Mouse (Mus musculus) ES-Bruce4 (cell line): ENCODE data around the gene Clec16a. TPM values are rescaled to one million over a fixed set of nuclear protein-coding genes. Genes with fewer than 3 reads are reported as not detected.
A peak's percentile ranks its signal among the peaks of the same experiment; 100 is the strongest.

ENCODE experiments used
- H3K27ac ChIP-seq: 2 replicates; pipeline ENCODE4 v1.5.1; 2012; ENCODE audit warnings: low read length, inconsistent platforms; ENCODE audit not compliant: insufficient read depth
- H3K27me3 ChIP-seq: 2 replicates; pipeline ENCODE4 v1.6.1; 2012; ENCODE audit warnings: mild to moderate bottlenecking, low read length, inconsistent platforms; ENCODE audit not compliant: control insufficient read depth, poor library complexity, insufficient read depth, severe bottlenecking
- H3K36me3 ChIP-seq: 2 replicates; pipeline ENCODE4 v1.6.1; 2012; ENCODE audit warnings: inconsistent platforms, mild to moderate bottlenecking, low read length, moderate library complexity; ENCODE audit not compliant: control insufficient read depth, poor library complexity, insufficient read depth, severe bottlenecking
- H3K4me1 ChIP-seq: one replicate; pipeline ENCODE4 v1.8.1; 2011; ENCODE audit warnings: low read length; ENCODE audit not compliant: control insufficient read depth, insufficient read depth
- H3K4me3 ChIP-seq: 2 replicates; pipeline ENCODE4 v1.5.1; 2011; ENCODE audit warnings: low read depth, mild to moderate bottlenecking, low read length
- H3K9ac ChIP-seq: 2 replicates; pipeline ENCODE4 v1.6.1; 2012; ENCODE audit warnings: low read depth, mild to moderate bottlenecking, inconsistent platforms; ENCODE audit not compliant: poor library complexity, severe bottlenecking
- H3K9me3 ChIP-seq: replicated peaks from 2 replicates; pipeline ENCODE4 v1.6.1; 2012; ENCODE audit warnings: mild to moderate bottlenecking, low read length, inconsistent platforms; ENCODE audit not compliant: control insufficient read depth, poor library complexity, insufficient read depth, severe bottlenecking
- CTCF ChIP-seq: IDR thresholded peaks from one replicate; pipeline ENCODE4 v1.8.1; 2011; ENCODE audit warnings: low read depth, low read length
- EP300 ChIP-seq: IDR thresholded peaks from 2 replicates; pipeline ENCODE4 v1.6.1; 2011; ENCODE audit warnings: low read depth, low read length; ENCODE audit not compliant: insufficient read depth
- POLR2A ChIP-seq: IDR thresholded peaks from one replicate; pipeline ENCODE4 v1.8.1; 2011; ENCODE audit warnings: low read length; ENCODE audit not compliant: insufficient read depth
- polyA plus RNA-seq: library from polyadenylated mRNA; stranded (reverse); fragments of >200 nt; gene quantifications from 2 replicates; pipeline ENCODE4 v1.2.4, GENCODE M21; 2011; ENCODE audit warnings: low read depth; ENCODE audit not compliant: missing spikeins, insufficient read depth, insufficient read length

Clec16a gene
- polyA plus RNA-seq, 1 experiment = 9.5 TPM

- Histone ChIP-seq H3K27ac (no peak overlapping the region), H3K4me3 (no peak overlapping the region), H3K9me3 (no peaks in the 10 kb centered on the region)
Measured at GRCm38 (mm10) chr16:10781862-10782371, 236.8 kb downstream of the Clec16a start.

GRCm38 (mm10) chr16:10782377-10783151 lies 237.4 kb downstream of the Clec16a start:
- Histone ChIP-seq H3K27me3 (no peaks in the 10 kb centered on the region; the same call in 1 of the 2 replicates), H3K4me3 (no peak overlapping the region), H3K4me1 (peaks cover 1% of the 10 kb centered on the region), H3K27ac (no peak overlapping the region), H3K9me3 (no peaks in the 10 kb centered on the region), H3K9ac (no peak overlapping the region), H3K36me3 (no peaks in the 10 kb centered on the region)
- TF ChIP-seq POLR2A = no peak
- no peak for TF ChIP-seq CTCF
- no peak for TF ChIP-seq EP300

More at GRCm38 (mm10) chr16:10781862-10782371, 236.8 kb downstream of the Clec16a start:
- H3K27me3 ChIP-seq = no peaks in the 10 kb centered on the region; the same call in 1 of the 2 replicates
- H3K9ac ChIP-seq = no peak overlapping the region
- no peaks in the 10 kb centered on the region for H3K36me3 ChIP-seq
- TF ChIP-seq CTCF = no peak
- TF ChIP-seq EP300 = no peak
- no peak for TF ChIP-seq POLR2A
- H3K4me1 ChIP-seq = no peaks in the 10 kb centered on the region

DNA sequence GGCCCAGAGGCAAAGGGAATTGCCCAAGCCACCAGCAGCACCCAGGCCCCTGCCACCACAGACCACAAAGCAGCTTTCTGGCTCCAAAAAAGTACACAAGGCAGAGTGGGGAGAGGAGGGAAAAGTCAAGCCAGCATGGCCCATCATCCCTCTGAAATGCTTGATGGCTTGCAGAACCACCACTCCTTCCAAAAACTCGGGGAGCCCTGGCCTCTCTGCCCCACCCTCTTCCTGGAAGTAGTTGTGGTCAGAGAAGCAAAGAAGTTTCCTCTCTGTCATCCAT lies 238.0 kb downstream of the Clec16a start:
- Histone ChIP-seq H3K4me1 (peaks cover 1% of the 10 kb centered on the region), H3K36me3 (no peaks in the 10 kb centered on the region), H3K9ac (no peak overlapping the region), H3K27ac (no peak overlapping the region), H3K4me3 (no peak overlapping the region), H3K27me3 (no peaks in the 10 kb centered on the region; the same call in 1 of the 2 replicates), H3K9me3 (no peaks in the 10 kb centered on the region)
- no peak for TF ChIP-seq CTCF
- TF ChIP-seq POLR2A = no peak
- no peak for TF ChIP-seq EP300

- H3K4me3 ChIP-seq = no peak overlapping the region
Measured at GRCm38 (mm10) chr16:10783451-10783850, 238.3 kb downstream of the Clec16a start.

DNA sequence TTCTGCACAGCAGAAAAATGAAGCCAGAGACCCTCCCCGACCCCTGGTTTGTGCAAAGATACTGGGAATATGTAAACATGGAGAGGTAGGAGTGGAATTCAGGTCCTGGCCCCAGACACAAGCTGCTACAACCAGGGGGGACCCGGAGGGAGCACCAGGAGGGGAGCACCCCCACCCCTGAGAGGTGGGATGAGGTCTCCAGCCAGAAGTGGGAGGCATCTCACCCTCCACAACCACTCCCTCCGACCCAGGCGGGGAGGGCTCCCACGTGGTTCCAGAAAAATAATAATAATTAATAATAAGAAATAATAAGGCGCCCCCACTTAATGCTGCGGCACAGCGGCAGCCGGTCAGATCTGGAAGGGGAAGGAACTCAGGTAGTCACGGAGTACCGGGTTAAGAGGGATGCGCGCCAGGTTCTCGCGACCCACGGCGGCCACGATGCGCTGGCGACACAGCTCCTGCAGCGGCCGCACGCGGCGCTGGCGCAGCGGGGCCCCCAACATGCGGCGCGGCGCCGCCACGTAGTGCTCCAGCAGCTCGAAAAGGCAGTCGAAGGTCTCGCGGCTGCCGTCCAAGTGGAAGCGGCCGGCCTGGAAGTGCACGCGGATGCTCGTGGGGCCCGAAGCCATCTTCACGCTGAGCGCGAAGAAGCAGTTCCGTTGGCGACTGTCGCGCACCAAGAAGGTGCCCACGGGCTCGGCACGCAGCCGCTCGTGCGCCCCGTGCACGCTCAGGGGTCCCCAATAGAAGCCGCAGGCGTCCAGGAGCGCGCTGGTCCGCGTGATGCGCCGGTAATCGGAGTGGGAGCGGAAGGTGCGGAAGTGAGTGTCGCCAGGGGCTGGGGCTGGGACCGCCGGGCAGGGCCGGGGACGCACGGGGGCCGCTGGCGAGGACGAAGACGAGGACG lies 239.0 kb downstream of the Clec16a start:
- H3K4me1 ChIP-seq = peaks cover 1% of the 10 kb centered on the region
- no peaks in the 10 kb centered on the region for H3K36me3 ChIP-seq

More at GRCm38 (mm10) chr16:10783451-10783850, 238.3 kb downstream of the Clec16a start:
- Histone ChIP-seq H3K36me3 (no peaks in the 10 kb centered on the region), H3K4me1 (peaks cover 1% of the 10 kb centered on the region), H3K27me3 (no peaks in the 10 kb centered on the region; the same call in 1 of the 2 replicates), H3K9me3 (no peaks in the 10 kb centered on the region), H3K27ac (no peak overlapping the region), H3K9ac (peak overlapping the region; percentile 84; the same call in 1 of the 2 replicates)
- TF ChIP-seq POLR2A (no peak), CTCF (no peak), EP300 (no peak)

More for the DNA sequence above, 239.0 kb downstream of the Clec16a start:
- peak overlapping the region; percentile 74 for H3K4me3 ChIP-seq
- H3K27ac ChIP-seq = no peak overlapping the region
- H3K9me3 ChIP-seq = no peaks in the 10 kb centered on the region
- no peaks in the 10 kb centered on the region; the same call in 1 of the 2 replicates for H3K27me3 ChIP-seq
- peak overlapping the region; percentile 84 for H3K9ac ChIP-seq
- no peak for TF ChIP-seq CTCF
- no peak for TF ChIP-seq POLR2A
- no peak for TF ChIP-seq EP300
